Mouse (Mus musculus) splenic B cell, adult 2 months (primary cell): ENCODE results near the gene Osbpl3.

Experiments used
- DNase-seq: peaks from one replicate; pipeline ENCODE4 v3.0.0-alpha.2; 2011; ENCODE audit warnings: low read depth, low spot score
- H3K27me3 ChIP-seq: 2 replicates; pipeline ENCODE4 v1.6.1; 2012; ENCODE audit warnings: mild to moderate bottlenecking, low read length, moderate library complexity, mixed read lengths; ENCODE audit not compliant: control insufficient read depth, poor library complexity, insufficient read depth, severe bottlenecking
- H3K36me3 ChIP-seq: 2 replicates; pipeline ENCODE4 v1.6.1; 2012; ENCODE audit warnings: mild to moderate bottlenecking, low read length, moderate library complexity, mixed read lengths; ENCODE audit not compliant: control insufficient read depth, poor library complexity, insufficient read depth, severe bottlenecking

Gene Osbpl3

GRCm38 (mm10) chr6:50297671-50298070 is 158.3 kb downstream of the Osbpl3 start:
- Histone ChIP-seq H3K27me3 (no peaks in the 10 kb centered on the region), H3K36me3 (no peaks in the 10 kb centered on the region)
- DNase-seq, result no peak

DNA sequence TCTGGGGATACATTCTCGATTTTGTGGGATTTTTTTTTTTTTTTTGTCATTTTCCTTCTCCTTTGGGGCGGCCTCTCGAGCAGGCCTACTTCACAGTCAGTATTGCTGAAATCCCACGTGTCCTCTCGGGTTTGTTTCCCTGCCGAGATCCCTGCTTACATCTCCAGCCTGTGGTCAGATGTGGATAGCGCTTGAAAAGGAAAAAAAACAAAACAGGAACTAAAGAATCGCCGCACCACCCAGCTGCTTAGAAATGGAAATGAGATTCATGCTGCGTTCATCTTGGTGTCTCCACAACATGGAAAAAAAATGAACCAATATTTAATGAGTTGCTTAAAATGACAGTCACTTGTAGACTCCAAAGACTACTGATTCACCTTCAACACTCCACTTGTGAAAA is 160.9 kb downstream of the Osbpl3 start:
- Histone ChIP-seq H3K27me3 (no peaks in the 10 kb centered on the region), H3K36me3 (no peaks in the 10 kb centered on the region)
- no peak for DNase-seq

DNA sequence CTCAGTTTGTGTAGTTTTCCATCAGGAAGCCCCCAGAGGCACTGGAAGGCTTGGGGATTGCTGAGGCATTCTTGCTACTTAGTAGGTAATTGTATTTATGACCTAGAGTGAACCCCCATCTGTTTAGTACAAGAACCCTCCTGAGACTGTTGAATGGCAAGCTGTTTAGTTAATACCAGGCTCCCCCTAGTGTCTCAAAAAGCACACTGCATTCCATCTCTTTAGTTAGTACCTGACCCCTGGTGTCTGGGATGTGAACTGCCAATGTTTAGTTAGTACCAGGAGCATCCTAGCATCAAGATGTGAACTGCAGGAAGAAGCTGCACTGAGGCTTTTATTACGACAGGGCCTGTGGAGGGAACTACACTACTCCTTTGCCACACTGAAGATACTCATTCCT is 161.9 kb downstream of the Osbpl3 start:
- no peaks in the 10 kb centered on the region for H3K36me3 ChIP-seq
- H3K27me3 ChIP-seq, result no peaks in the 10 kb centered on the region
- peak; percentile 89 for DNase-seq

DNA sequence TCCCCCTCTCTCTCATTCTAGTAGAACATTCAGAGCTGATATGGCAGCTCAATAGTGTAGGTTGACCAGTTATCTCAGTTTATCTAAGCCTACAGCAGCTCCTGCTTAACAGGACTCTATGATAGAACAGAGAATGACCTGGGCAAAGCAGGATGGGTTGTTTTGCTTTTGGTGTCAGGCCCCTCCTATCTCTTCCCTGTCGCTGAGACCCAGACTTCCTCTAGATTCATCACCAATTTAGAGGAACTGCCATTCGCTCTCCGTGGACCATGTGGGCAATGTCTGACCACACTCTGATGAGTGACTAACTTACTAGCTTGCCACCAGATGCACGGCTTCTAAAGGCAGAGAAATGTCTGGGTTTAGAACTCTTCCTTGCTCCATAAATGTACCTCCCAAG is 164.4 kb downstream of the Osbpl3 start:
- DNase-seq, result no peak
- no peaks in the 10 kb centered on the region for H3K27me3 ChIP-seq
- H3K36me3 ChIP-seq, result no peaks in the 10 kb centered on the region

DNA sequence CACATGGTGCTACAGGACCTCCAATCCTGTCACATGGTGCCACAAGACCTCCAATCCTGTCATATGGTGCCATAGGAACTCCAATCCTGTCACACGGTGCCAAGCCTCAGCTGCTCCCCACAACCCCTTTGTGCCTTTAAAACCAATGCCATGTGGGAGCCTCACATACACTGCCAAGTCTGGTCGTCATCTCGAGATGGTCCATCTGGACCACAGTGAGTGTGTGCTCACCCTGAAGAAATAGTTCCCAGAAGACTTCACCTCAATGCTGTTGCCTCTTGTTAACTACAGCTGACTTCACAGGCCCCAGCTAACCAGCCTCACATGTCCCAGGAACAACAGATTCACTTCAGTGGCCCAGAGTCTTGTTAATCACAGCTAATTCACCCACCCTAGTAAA is 169.1 kb downstream of the Osbpl3 start:
- Histone ChIP-seq H3K36me3 (no peaks in the 10 kb centered on the region), H3K27me3 (no peaks in the 10 kb centered on the region)
- no peak for DNase-seq

DNA sequence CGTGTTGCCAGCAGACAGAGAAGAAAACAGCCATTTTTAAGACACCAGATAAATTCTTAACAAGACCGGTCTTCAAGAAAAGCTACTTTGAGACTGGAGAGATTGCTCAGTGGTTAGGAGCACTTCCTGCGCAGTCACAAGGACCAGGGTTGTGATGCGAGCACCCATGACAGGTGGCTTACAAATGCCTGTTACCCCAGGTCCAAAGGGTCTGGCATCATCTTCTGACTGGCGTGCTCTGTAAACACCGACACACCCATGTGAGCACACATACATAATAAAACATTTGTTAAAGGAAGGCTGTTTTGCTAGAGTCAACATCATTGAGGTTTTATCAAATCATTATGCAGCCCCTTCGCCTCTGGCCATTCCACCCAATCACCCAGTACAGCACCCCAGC is 176.4 kb downstream of the Osbpl3 start:
- DNase-seq, result no peak
- no peaks in the 10 kb centered on the region for H3K36me3 ChIP-seq
- H3K27me3 ChIP-seq, result no peaks in the 10 kb centered on the region

DNA sequence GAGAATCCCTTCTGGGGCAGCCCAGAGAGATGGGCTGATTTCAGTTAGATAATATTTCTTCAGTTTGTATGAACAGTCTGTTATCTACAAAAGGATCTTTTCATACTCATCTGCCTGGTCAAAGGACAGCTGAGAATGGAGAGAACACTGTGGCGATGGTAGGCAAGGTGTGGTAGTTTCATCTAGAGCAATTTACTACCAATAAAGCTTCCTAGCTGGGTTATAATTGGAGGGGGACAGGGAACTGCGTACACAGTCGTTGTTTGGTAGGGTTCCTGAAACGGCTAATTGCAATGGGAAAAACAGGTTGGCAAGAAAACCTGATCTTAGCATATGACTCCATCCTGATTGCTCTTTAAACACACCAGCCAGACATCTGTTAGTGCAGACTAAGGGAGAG is 182.1 kb downstream of the Osbpl3 start:
- no peaks in the 10 kb centered on the region for H3K27me3 ChIP-seq
- no peak for DNase-seq
- no peaks in the 10 kb centered on the region for H3K36me3 ChIP-seq

DNA sequence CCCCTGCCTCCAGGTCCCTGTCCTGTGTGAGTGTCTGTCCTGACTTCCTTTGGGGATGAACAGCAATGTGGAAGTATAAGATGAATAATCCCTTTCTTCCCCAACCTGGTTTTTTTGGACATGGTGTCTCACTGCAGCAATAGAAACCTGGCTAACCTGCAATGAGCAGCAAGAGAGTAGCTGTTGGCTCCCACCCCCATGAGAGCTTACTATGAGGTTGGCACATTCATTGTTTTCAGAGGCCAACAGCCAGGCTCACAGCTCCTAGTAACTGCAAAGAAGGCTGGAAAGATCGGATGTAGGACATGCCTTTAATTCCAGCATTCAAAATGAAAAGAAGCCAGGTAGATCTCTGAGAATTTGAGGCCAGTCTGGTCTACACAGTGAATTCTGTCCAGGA is 182.6 kb downstream of the Osbpl3 start:
- no peaks in the 10 kb centered on the region for H3K27me3 ChIP-seq

GRCm38 (mm10) chr6:50263670-50264069 is 192.3 kb downstream of the Osbpl3 start, which contains the start of gene Gsdme:
Gene Gsdme, minus strand, starts transcription at chr6:50263862.
- Histone ChIP-seq H3K36me3 (no peaks in the 10 kb centered on the region), H3K27me3 (no peaks in the 10 kb centered on the region)
- no peak for DNase-seq

More for the DNA sequence above, 182.6 kb downstream of the Osbpl3 start:
- DNase-seq, result no peak
- H3K36me3 ChIP-seq, result no peaks in the 10 kb centered on the region

DNA sequence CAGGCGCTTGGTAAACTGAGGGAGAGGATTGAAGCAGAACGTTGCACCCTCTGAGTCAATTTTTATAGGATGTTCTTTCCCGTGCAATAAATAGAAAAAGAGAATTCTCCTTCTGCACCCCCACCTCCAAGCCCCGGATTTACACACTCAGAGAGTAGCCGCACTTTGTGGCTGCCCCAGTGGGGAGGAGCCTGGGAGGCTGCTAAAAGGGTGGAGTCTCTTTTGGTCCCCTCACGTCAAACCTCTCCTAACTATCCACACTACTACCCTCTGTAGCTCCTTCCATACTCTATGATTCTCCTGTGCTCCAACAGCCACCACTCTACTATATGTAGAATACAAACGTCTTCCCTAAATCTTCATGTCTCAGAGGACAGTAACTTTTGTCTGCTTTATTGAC is 193.7 kb downstream of the Osbpl3 start:
- no peak for DNase-seq
- no peaks in the 10 kb centered on the region for H3K36me3 ChIP-seq

GRCm38 (mm10) chr6:50261922-50262261 is 194.1 kb downstream of the Osbpl3 start:
- Histone ChIP-seq H3K27me3 (no peaks in the 10 kb centered on the region), H3K36me3 (no peaks in the 10 kb centered on the region)
- DNase-seq, result no peak

More for the DNA sequence above, 193.7 kb downstream of the Osbpl3 start:
- no peaks in the 10 kb centered on the region for H3K27me3 ChIP-seq

DNA sequence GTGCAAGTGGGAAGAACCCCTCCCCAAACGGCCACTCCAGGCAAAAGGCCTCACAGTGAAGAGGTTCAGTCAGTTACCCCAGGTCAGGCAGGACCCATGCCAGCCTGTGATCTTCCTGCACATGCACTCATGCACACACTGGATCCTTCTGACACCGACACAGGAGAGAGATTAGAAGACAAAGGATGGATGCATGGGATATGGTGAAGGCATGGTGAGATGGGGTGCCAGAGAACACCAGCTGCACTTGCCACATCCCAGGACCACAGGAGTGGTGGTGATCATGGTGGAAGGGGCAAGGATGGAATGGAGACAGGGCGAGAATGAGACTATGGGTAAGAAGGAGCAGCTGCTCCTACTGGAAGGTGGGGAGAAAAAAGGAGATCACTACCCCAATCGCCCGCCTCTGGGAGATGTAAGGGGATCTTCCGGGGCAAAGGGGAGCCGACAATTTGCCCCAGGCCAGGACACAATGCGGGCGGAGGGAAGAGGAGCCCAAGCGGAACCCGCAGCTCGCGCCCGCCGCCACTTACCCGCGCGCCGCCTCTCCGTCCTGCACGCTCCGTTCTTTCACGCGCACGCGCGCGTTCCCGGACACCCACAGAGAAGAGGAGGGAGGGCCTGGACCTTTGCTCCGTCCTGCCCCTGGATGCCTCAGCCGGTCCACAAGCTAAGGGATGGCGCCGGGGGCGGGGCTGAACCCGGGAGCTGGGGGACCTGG is 194.6 kb downstream of the Osbpl3 start:
- Histone ChIP-seq H3K27me3 (no peaks in the 10 kb centered on the region), H3K36me3 (no peaks in the 10 kb centered on the region)
- DNase-seq, result peak; percentile 4

DNA sequence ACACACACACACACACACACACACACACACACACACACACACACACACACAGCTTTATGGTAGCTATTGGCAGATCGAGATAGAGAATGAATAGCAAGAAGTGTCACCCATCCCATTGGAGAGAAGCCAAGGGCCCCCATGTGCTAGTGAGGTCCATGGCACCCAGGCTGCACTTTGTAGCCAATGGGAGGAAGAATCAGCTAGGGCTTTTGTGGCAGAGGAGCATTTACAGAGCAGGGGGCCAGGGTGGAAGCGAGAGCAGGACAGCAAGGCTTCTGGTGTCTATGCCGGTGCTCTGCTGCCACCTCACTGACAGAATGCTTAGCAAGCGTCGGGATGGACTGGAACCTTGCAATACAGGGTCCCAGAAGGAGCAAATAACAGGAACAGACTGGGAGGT is 200.6 kb downstream of the Osbpl3 start:
- Histone ChIP-seq H3K27me3 (no peaks in the 10 kb centered on the region), H3K36me3 (no peaks in the 10 kb centered on the region)
- DNase-seq, result no peak

GRCm38 (mm10) chr6:50254723-50255184 is 201.2 kb downstream of the Osbpl3 start:
- no peaks in the 10 kb centered on the region for H3K36me3 ChIP-seq
- DNase-seq, result no peak

DNA sequence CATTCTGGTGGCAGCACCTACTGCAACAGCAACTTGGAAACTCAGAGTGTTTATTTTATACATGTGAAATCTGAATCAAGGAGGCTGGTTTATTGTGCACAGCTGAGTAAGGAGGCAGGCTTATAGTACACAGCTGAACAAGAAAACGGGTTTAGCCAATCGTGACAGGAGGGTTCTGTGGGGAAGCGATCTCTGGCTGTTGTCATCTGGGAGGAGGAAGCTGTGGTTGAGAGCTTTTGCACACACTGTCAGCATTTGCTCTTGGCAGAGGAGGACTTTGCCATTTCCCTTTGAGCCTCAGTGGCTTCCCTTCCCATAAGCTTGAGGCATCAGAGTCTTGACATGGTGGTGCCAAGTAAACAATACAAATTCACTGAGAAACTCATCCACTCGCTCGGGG is 203.3 kb downstream of the Osbpl3 start:
- no peaks in the 10 kb centered on the region for H3K36me3 ChIP-seq
- peak; percentile 41 for DNase-seq

More at GRCm38 (mm10) chr6:50254723-50255184, 201.2 kb downstream of the Osbpl3 start:
- H3K27me3 ChIP-seq, result no peaks in the 10 kb centered on the region

GRCm38 (mm10) chr6:50247791-50248190 is 208.2 kb downstream of the Osbpl3 start:
- no peaks in the 10 kb centered on the region for H3K27me3 ChIP-seq
- no peaks in the 10 kb centered on the region for H3K36me3 ChIP-seq
- no peak for DNase-seq

More for the DNA sequence above, 203.3 kb downstream of the Osbpl3 start:
- no peaks in the 10 kb centered on the region for H3K27me3 ChIP-seq
